Mouse (Mus musculus): ENCODE results near the gene Tsc22d4. TPM values are rescaled to one million over a fixed set of nuclear protein-coding genes. Genes with fewer than 3 reads are reported as not detected.
"Not testable (repeated sequence)": the region's sequence is repeated elsewhere in the genome, so short reads cannot be mapped to it uniquely, and the experiment has no call there.

Gene Tsc22d4
- polyA plus RNA-seq, 2 experiments from 2014 or later = 62.9 to 82.3 TPM

DNA sequence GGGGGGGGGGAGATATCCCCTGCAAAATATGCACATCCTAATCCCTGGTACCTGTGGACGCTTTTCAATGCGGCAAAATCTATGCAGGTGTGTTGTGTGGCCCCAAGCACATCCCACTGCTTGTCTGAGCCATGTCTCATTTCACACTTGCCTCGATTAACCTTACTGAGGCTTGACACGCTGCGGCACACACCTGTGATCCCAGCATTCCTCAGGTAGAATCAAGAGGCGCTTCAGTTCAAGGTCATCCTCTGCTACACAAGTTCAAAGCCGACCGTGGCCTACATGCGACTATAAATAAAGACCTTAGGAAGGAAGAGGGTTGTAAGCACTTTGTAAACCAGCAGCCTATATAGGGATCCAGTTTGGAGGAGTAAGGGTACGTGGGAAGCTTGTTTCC, 3.5 kb upstream of the Tsc22d4 start:
- no peak for ATAC-seq

- ATAC-seq = no peak
Observed at GRCm38 (mm10) chr5:137742836-137743235, 2.7 kb upstream of the Tsc22d4 start.

DNA sequence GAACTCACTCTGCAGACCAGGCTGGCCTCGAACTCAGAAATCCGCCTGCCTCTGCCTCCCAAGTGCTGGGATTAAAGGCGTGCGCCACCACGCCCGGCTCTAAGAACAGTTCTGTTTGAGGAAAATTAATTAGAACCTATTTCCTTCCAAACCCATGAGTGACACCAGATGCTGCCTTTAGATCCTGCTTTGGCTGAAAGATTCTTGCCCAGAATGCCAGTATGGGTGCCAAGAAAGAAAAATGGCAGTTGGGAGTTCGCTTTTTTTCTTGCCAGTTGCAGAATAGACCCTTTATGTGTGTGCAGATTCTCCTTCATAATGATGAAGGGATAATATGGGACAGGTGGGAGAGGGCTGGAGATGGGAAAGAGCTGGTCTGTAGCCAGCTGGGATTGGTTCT, 1.3 kb upstream of the Tsc22d4 start:
- no peak for ATAC-seq

DNA sequence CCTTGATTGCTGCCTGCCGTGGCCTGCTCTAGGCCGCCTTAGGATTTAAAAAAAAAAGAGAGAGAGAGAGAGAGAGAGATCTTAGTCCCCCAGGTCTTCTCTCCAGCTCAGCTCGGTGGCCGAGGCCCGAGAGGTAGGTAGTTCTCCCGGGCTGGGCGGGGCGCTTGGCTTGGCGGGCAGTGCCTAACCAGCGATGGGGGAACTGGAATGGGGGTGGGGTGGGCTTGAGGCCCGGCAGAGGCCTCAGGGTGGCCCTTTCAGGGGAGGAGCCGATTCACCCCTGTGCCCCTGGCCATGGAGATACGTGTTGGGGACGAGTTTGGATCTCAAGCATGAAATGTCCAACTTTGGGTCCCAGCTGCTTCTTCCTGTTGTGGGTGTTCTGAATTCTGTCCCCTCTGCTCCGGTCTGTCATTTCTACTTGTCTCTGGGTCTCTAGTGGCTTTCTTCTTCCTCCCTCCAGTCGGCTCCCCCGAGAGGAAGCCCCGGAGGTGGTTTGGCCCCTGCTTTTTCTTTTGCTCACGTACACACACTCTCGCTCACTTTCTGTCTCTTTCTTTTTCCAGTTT, 836 bp downstream of the Tsc22d4 start:
- ATAC-seq = peak; percentile 7

DNA sequence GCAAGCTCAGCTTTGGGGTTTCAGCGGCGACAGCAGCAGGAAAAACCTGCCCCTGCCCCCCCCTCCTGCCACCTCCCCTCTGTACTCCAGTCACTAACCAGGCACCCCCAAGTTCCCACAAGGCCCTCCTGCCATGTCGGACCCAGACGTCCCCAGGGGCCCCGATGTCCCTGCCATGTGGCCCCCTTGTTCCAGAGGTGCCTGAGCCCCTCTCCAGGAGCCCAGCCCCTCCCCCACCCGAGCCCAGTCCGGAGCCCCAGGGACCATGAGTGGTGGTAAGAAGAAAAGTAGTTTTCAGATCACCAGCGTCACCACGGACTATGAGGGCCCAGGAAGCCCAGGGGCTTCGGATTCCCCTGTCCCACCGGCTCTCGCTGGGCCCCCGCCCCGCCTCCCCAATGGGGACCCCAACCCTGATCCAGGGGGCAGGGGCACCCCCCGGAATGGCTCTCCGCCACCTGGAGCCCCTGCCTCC, 1.4 kb downstream of the Tsc22d4 start:
- ATAC-seq = no peak

- peak; percentile 31 for ATAC-seq
Observed at GRCm38 (mm10) chr5:137747326-137747961, 1.9 kb downstream of the Tsc22d4 start.

- no peak for ATAC-seq
Observed at GRCm38 (mm10) chr5:137748130-137748770, 2.7 kb downstream of the Tsc22d4 start.

- peak; percentile 37 for ATAC-seq
Observed at GRCm38 (mm10) chr5:137749196-137749836, 3.8 kb downstream of the Tsc22d4 start.

DNA sequence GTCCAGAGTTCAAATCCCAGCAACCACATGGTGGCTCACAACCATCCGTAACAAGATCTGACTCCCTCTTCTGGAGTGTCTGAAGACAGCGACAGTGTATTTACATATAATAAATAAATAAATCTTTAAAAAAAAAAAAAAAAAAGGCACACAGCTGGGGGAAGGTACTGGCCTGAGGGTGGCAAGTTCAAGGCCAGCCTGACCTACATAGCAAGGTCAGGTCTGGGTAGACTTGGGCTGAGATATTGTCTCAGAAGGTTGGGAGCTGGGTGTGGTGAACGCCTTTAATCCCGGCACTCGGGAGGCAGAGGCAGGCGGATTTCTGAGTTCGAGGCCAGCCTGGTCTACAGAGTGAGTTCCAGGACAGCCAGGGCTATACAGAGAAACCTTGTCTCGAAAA, 4.7 kb downstream of the Tsc22d4 start:
- ATAC-seq = not testable (repeated sequence)

- ATAC-seq = no peak
Observed at GRCm38 (mm10) chr5:137751221-137751887, 5.8 kb downstream of the Tsc22d4 start.

GRCm38 (mm10) chr5:137751988-137752387, 6.5 kb downstream of the Tsc22d4 start:
- ATAC-seq = no peak

DNA sequence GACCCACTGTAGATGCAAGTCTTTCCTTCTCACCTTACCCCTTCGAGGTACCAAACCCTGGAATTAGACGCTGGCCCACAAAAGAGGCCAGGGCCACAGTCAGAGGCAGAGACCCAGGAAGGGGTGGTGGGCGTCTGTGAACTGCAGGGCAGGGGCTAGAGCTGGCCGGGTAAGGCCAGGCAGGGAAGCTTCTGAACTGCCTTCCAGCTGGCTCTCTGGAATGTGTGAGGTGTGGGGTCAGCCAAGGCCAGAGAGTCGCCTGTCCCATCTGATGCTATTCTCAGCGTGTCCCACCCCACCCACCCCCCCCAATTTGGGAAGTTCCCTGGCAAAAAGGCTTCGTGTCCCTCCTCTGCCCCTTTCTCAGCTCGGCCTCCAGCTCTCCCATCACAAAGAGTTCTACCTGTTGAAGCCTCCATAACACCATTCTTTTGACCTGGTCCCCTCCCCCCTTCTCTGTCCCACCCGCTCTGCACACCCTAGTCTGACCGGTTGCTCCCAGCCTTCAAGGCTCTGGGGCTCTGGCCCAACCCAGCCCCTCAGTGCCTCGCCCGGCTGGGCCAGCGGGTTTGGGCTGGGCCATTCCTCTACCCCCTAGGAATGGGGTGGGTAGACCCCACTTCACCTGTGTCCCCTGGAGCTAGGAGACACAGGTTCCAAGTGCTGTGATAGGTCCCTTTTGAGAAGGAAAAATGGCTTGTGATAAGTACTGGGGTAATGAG, 7.7 kb downstream of the Tsc22d4 start:
- no peak for ATAC-seq

- no peak for ATAC-seq
Observed at GRCm38 (mm10) chr5:137755425-137755824, 9.9 kb downstream of the Tsc22d4 start.

- no peak for ATAC-seq
Observed at GRCm38 (mm10) chr5:137756106-137756505, 10.6 kb downstream of the Tsc22d4 start.

- ATAC-seq = peak; percentile 56
Observed at GRCm38 (mm10) chr5:137756882-137757661, 11.5 kb downstream of the Tsc22d4 start.

DNA sequence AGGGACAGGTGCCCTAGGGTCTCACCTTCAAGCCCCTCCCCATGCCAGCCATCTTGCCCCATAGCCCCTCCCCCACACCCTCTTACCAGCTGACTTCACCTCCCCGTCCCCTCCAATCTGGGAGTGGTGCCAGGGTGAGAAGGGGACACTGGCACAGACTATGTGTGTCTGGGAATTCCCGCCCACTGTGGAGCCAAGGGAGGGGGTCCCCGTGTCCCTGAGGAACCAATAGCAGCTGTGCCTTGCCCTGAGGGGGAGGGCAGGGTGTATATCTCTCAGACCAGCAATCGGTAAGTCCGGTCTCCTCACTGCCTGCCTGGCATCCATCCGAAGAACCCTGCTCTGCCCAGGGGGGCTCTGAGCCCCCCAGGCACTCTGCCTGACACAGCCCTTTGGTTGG, 12.4 kb downstream of the Tsc22d4 start:
- ATAC-seq = no peak

DNA sequence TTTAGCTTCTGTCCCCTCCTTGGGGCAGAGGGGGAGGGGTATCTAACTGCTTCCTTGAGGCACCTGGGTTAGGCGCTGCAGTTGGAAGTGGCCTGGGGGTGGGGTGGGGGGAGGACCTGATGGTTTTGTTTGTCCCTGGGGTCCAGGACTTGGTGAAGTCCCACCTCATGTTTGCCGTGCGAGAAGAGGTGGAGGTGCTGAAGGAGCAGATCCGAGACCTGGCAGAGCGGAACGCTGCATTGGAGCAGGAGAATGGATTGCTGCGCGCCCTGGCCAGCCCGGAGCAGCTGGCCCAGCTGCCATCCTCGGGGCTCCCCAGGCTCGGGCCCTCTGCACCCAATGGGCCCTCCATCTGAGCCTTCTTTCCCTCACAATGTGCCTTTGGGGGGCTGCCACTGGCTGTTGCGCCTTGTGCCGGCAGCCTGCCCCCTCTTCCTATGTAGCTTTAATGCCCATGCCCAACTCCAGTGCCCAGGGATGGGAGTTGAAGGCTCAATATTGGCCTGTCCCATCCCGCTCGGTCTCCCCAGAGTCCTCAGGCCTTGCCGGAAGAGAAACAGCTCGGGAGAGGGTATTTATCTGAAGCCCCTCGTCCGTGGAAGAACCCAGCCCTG, 13.5 kb downstream of the Tsc22d4 start:
- no peak for ATAC-seq

DNA sequence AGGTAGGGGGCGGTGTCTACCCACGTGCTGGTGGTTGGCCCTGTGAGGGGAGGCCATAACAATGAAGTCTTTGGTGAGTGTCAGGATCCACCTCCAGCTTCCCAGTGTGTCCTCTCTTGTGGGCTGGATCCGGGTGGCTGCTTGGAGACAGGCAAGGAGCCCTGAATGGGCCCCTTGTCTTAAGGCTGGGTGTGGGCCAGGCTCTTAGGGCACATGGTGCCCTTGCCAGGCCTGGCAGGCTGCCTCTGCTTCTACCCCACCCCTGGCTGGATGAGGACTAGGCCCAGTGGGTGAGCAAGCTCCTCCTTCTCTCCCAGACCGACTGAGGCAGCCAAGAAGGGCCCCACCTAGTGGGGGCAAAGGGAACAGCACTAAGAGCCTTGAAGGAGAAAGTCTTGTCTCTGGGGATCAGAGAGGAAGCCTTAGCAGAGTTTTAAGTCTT, 14.5 kb downstream of the Tsc22d4 start:
- peak; percentile 75 for ATAC-seq

DNA sequence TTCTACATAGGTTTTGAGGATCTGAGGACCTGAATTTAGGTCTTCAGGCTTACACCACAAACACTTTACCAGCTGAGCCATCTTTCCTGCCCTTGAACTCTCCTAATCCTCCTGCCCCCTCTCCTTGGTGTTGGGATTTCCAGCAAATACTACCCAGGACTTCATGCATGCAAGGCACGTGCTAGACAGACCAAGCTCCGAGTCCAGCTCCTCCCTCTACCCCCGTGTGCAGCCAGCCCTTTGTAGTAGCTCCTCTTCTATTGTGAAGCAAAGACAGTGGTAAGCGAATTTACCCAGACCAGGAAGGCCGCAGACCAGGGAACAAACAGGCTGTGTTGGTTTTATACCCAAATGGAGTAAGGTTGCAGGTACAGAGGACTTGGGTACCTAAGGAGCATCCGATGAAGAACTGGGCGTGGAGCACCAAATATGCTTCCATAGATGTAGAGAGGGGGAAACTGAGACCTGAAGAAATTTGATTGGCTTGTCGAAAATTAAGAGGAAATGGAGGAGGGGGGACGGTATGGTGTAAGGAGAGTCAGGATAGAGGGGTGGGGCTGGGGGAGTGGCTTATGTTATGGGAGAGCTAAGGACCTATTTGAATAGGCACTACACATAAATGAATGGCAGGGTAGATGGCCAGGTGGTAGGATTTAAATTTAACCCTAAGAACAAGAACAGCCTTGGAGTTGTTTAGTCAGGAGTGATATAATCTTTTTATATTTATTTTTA, 19.2 kb downstream of the Tsc22d4 start:
- no peak for ATAC-seq

DNA sequence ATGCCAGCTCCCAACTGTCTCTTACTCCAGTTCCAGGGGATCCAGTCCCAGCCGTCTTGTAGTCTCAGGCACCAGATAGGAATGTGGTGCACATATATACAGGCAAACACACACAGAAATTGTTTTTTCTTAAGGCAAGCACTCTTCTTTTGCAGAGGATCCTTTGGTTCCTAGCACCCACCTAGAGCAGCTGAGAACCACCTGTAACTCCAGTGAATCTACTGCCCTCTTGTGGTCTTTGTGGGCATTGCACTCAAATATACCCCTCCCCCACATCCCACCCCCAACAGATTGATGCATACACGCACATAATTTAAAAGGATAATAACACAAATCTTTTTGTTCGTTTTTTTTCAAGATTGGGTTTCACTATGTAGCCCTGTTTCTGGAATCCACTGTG, 20.7 kb downstream of the Tsc22d4 start:
- ATAC-seq = no peak
